Mouse (Mus musculus) midbrain, embryonic 10.5 days (tissue): ENCODE results near the gene Gm21976. TPM values are rescaled to one million over a fixed set of nuclear protein-coding genes. Genes with fewer than 3 reads are reported as not detected.

Experiments
- DNase-seq: peaks from one replicate; pipeline ENCODE4 v3.0.0-alpha.2; 2017; ENCODE audit warnings: low spot score
- H3K27ac ChIP-seq: fragments of 300-500 bp; sonication (generic); replicated peaks from 2 replicates; pipeline ENCODE4 v1.5.1; 2016; ENCODE audit warnings: mild to moderate bottlenecking
- H3K27me3 ChIP-seq: fragments of 300-500 bp; sonication (generic); 2 replicates; pipeline ENCODE4 v1.6.1; 2016; ENCODE audit warnings: low read depth, mild to moderate bottlenecking; ENCODE audit not compliant: poor library complexity, severe bottlenecking
- H3K36me3 ChIP-seq: fragments of 300-500 bp; sonication (generic); 2 replicates; pipeline ENCODE4 v1.6.1; 2016; ENCODE audit warnings: mild to moderate bottlenecking, moderate library complexity
- H3K4me1 ChIP-seq: fragments of 300-500 bp; sonication (generic); 2 replicates; pipeline ENCODE4 v1.6.1; 2016
- H3K4me3 ChIP-seq: fragments of 300-500 bp; sonication (generic); 2 replicates; pipeline ENCODE4 v1.5.1; 2016; ENCODE audit warnings: mild to moderate bottlenecking, moderate library complexity
- H3K9me3 ChIP-seq: fragments of 300-500 bp; sonication (generic); replicated peaks from 2 replicates; pipeline ENCODE4 v1.6.1; 2016; ENCODE audit warnings: mild to moderate bottlenecking
- WGBS: fragments of 180-500 bp; shearing (Covaris S2); methylation state at CpG from one replicate; pipeline ENCODE4 v1.1.7; 2016; 5-methylcytosine and 5-hydroxymethylcytosine counted together
- polyA plus RNA-seq: library from polyadenylated mRNA; unstranded; fragments of >200 nt; fragmentation: Nextera tagmentation; extraction: Ambion mirVana; gene quantifications from 2 replicates; pipeline ENCODE4 v1.2.1, GENCODE M21; 2016

The Gm21976 gene
- polyA plus RNA-seq, 1 experiment from 2014 or later: not detected

DNA sequence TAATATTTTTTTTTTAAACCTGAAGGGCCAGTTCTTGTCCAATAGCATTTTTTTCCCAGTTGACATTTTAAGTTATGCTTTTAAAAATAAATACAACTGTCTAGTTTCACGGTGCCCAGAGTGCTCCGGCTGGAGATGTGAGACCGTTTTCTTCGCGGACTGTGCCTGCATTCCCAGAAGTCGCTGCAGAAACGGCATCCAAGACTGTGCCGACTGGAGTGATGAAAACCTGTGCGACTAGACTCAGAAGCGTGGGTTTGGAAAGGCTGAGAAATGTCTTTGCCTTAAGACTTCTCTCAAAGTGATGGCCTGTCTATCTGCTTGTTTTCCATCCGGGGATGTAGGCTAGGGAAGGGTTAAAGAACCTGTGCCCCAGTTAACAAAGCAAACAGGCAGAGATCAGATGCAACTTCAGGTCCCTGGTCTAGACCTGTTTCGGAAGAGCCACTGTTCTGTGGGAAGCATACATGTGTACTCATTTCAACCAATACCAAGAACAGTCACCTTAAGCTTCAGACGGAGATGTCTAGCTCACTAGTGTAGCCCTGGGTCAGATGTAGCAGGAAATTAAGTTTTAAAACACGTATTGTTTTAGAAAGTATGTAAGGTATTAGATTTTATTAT lies 27.3 kb downstream of the Gm21976 start:
- H3K9me3 ChIP-seq: no peaks in the 10 kb centered on the region

GRCm38 (mm10) chr13:98308004-98308403 lies 28.3 kb downstream of the Gm21976 start:
- Histone ChIP-seq H3K4me3 (no peak overlapping the region), H3K27me3 (no peaks in the 10 kb centered on the region), H3K27ac (no peak overlapping the region), H3K36me3 (peaks cover 60% of the 10 kb centered on the region), H3K4me1 (no peaks in the 10 kb centered on the region), H3K9me3 (no peaks in the 10 kb centered on the region)
- 87% methylated on average over 5 of the region's 5 CpGs for WGBS
- DNase-seq: no peak

More for the DNA sequence above, 27.3 kb downstream of the Gm21976 start:
- H3K27me3 ChIP-seq: no peaks in the 10 kb centered on the region
- H3K27ac ChIP-seq: no peak overlapping the region
- WGBS: 65% methylated on average over 14 of the region's 14 CpGs
- no peak for DNase-seq
- peaks cover 50% of the 10 kb centered on the region for H3K36me3 ChIP-seq
- no peak overlapping the region for H3K4me3 ChIP-seq
- no peaks in the 10 kb centered on the region for H3K4me1 ChIP-seq

- no peaks in the 10 kb centered on the region for H3K9me3 ChIP-seq
- no peaks in the 10 kb centered on the region for H3K27me3 ChIP-seq
- H3K27ac ChIP-seq: no peak overlapping the region
- no peak overlapping the region for H3K4me3 ChIP-seq
- 90% methylated on average over 4 of the region's 4 CpGs for WGBS
- H3K36me3 ChIP-seq: peaks cover 68% of the 10 kb centered on the region
- H3K4me1 ChIP-seq: no peaks in the 10 kb centered on the region
- no peak for DNase-seq
Observed at GRCm38 (mm10) chr13:98308724-98309123, 29.0 kb downstream of the Gm21976 start.

DNA sequence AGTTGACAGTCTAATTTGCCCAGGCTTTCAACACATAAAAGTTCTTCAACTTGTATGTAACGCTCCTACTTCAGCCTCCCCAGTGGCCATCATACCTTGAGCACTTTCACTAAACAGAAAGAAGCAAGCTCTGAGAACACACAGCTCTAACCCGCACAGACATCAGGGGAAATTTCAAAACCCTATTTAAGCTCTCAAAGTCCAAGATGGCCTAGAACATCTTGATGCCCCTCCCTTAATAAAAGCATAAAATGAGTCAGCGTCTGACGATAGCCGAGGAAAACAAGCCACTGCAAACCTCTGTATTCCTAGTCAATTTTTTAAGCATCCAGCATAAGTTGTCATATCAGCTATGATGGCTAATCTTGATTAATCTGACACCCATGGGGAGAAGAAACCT lies 31.9 kb downstream of the Gm21976 start:
- H3K4me3 ChIP-seq: no peak overlapping the region
- DNase-seq: no peak
- H3K4me1 ChIP-seq: peaks cover 21% of the 10 kb centered on the region
- H3K36me3 ChIP-seq: peaks cover 77% of the 10 kb centered on the region
- H3K27ac ChIP-seq: no peak overlapping the region
- no peaks in the 10 kb centered on the region for H3K9me3 ChIP-seq
- no peaks in the 10 kb centered on the region for H3K27me3 ChIP-seq
- WGBS: 94% methylated on average over 5 of the region's 5 CpGs

GRCm38 (mm10) chr13:98313631-98314030 lies 33.9 kb downstream of the Gm21976 start:
- H3K4me3 ChIP-seq: no peak overlapping the region
- H3K27ac ChIP-seq: no peak overlapping the region
- no peaks in the 10 kb centered on the region for H3K9me3 ChIP-seq
- no peaks in the 10 kb centered on the region for H3K27me3 ChIP-seq
- DNase-seq: no peak
- H3K4me1 ChIP-seq: peaks cover 27% of the 10 kb centered on the region
- 86% methylated on average over 7 of the region's 7 CpGs for WGBS
- H3K36me3 ChIP-seq: peaks cover 63% of the 10 kb centered on the region

DNA sequence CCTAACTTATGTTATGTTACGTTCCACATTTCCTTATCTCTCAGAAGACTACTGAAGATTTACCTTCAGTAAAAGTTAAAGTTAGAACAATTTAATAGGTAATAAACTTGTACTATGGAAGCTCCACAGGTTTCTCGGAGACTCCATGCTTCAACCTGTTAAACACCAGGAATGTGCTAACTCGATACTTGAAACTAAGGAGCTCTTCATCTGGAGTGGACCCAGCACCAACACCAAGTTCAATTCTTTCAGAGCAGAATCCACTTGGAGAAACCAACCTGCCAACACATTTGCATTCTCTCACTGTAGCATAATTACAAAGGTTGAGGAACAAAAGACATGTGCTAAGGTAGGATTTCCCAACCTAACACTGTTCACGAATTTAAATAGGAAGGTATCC lies 35.4 kb downstream of the Gm21976 start:
- no peak for DNase-seq
- no peaks in the 10 kb centered on the region for H3K9me3 ChIP-seq
- H3K4me3 ChIP-seq: peak overlapping the region; percentile 100

DNA sequence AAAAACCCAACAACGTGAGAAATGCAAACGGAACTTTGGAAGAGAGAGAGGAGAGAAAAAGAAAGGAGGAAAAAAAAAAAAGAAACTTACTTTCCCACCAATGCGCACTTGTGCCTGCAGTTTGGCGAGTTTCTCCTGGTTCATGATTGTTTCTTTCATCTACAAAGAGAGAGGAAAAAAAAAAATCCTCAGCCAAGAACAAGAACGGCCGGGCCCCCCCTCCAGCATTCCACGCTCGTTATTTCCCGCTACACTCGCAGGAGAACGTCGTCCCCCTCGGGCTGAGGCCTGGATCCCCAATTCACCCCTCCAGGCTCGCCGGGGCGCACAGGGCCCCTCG lies 36.4 kb downstream of the Gm21976 start:
- Histone ChIP-seq H3K9me3 (no peaks in the 10 kb centered on the region), H3K4me1 (peaks cover 27% of the 10 kb centered on the region), H3K4me3 (peak overlapping the region; percentile 100), H3K27me3 (no peaks in the 10 kb centered on the region), H3K27ac (peak overlapping the region; percentile 98), H3K36me3 (peaks cover 40% of the 10 kb centered on the region)
- 1% methylated on average over 17 of the region's 17 CpGs for WGBS
- no peak for DNase-seq

More for the DNA sequence above, 35.4 kb downstream of the Gm21976 start:
- peaks cover 27% of the 10 kb centered on the region for H3K4me1 ChIP-seq
- no peaks in the 10 kb centered on the region for H3K27me3 ChIP-seq
- H3K36me3 ChIP-seq: peaks cover 50% of the 10 kb centered on the region
- 84% methylated on average over 4 of the region's 4 CpGs for WGBS
- H3K27ac ChIP-seq: no peak overlapping the region

GRCm38 (mm10) chr13:98316480-98317245 lies 37.0 kb downstream of the Gm21976 start, which contains the start of gene Btf3:
Gene Btf3, minus strand, starts transcription at chr13:98317006.
- under 1% methylated on average over 90 of the region's 90 CpGs for WGBS
- Histone ChIP-seq H3K36me3 (peaks cover 36% of the 10 kb centered on the region), H3K9me3 (no peaks in the 10 kb centered on the region), H3K27me3 (no peaks in the 10 kb centered on the region), H3K4me1 (peaks cover 27% of the 10 kb centered on the region), H3K27ac (peak within 1 kb of the TSS; percentile 98), H3K4me3 (peak within 1 kb of the TSS; percentile 100)
- peak; percentile 97 for DNase-seq

DNA sequence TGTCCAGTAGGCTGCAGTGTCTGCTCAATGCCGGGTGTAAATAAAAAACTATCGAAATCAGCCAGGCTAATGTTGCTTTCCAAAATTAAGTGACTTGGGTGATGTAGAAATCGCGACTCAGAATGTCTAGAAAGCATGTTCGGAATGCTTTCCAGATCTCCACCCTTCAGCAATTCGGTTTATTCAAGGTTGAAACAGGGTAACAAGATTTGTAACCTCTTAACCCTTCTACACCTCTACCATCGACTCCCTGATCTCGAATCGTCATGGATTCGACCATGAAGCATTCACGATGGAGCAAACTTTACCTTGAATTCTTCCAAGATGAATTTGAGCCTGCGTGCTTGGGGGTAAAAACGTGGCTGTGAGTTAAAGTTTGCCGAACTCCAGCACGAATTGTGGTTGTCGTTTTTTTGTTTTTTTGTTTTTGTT lies 37.6 kb downstream of the Gm21976 start:
- 3% methylated on average over 16 of the region's 16 CpGs for WGBS
- DNase-seq: no peak
- no peaks in the 10 kb centered on the region for H3K27me3 ChIP-seq
- peaks cover 30% of the 10 kb centered on the region for H3K36me3 ChIP-seq
- peak overlapping the region; percentile 98 for H3K27ac ChIP-seq
- no peaks in the 10 kb centered on the region for H3K9me3 ChIP-seq
- peak overlapping the region; percentile 100 for H3K4me3 ChIP-seq
- peaks cover 27% of the 10 kb centered on the region for H3K4me1 ChIP-seq

GRCm38 (mm10) chr13:98317911-98318310 lies 38.2 kb downstream of the Gm21976 start:
- peak overlapping the region; percentile 100 for H3K4me3 ChIP-seq
- DNase-seq: no peak
- peaks cover 27% of the 10 kb centered on the region for H3K4me1 ChIP-seq
- no peaks in the 10 kb centered on the region for H3K27me3 ChIP-seq
- no peaks in the 10 kb centered on the region for H3K9me3 ChIP-seq
- peaks cover 23% of the 10 kb centered on the region for H3K36me3 ChIP-seq
- WGBS: 92% methylated on average over 6 of the region's 6 CpGs
- H3K27ac ChIP-seq: no peak overlapping the region

- WGBS: 86% methylated on average over 11 of the region's 11 CpGs
- no peak overlapping the region for H3K27ac ChIP-seq
Observed at GRCm38 (mm10) chr13:98325034-98325433, 45.3 kb downstream of the Gm21976 start.

GRCm38 (mm10) chr13:98332106-98332505 lies 52.4 kb downstream of the Gm21976 start:
- no peak overlapping the region for H3K27ac ChIP-seq
- H3K36me3 ChIP-seq: no peaks in the 10 kb centered on the region
- H3K9me3 ChIP-seq: 0 out of 2 replicates have a peak, but pooled peaks cover 4% of the 10 kb centered on the region
- 60% methylated on average over 2 of the region's 2 CpGs for WGBS
- no peaks in the 10 kb centered on the region for H3K4me1 ChIP-seq
- no peaks in the 10 kb centered on the region for H3K27me3 ChIP-seq
- no peak for DNase-seq
- no peak overlapping the region for H3K4me3 ChIP-seq

More at GRCm38 (mm10) chr13:98325034-98325433, 45.3 kb downstream of the Gm21976 start:
- H3K36me3 ChIP-seq: 0 out of 2 replicates have a peak, but pooled peaks cover 7% of the 10 kb centered on the region
- no peak overlapping the region for H3K4me3 ChIP-seq
- DNase-seq: no peak
- no peaks in the 10 kb centered on the region for H3K9me3 ChIP-seq
- no peaks in the 10 kb centered on the region for H3K4me1 ChIP-seq
- no peaks in the 10 kb centered on the region for H3K27me3 ChIP-seq

GRCm38 (mm10) chr13:98336205-98336604 lies 56.5 kb downstream of the Gm21976 start:
- H3K4me1 ChIP-seq: no peaks in the 10 kb centered on the region
- no peaks in the 10 kb centered on the region for H3K36me3 ChIP-seq
- H3K27me3 ChIP-seq: no peaks in the 10 kb centered on the region
- H3K9me3 ChIP-seq: 0 out of 2 replicates have a peak, but pooled peaks cover 4% of the 10 kb centered on the region
- no peak overlapping the region for H3K27ac ChIP-seq
- DNase-seq: no peak
- no peak overlapping the region for H3K4me3 ChIP-seq
- WGBS: 90% methylated on average over 1 of the region's 1 CpGs
